Mouse (Mus musculus): ENCODE data around the gene Tldc2. TPM values are rescaled to one million over a fixed set of nuclear protein-coding genes. Genes with fewer than 3 reads are reported as not detected.

The Tldc2 gene
- polyA plus RNA-seq (2017; shearing (Covaris generic)): not detected

DNA sequence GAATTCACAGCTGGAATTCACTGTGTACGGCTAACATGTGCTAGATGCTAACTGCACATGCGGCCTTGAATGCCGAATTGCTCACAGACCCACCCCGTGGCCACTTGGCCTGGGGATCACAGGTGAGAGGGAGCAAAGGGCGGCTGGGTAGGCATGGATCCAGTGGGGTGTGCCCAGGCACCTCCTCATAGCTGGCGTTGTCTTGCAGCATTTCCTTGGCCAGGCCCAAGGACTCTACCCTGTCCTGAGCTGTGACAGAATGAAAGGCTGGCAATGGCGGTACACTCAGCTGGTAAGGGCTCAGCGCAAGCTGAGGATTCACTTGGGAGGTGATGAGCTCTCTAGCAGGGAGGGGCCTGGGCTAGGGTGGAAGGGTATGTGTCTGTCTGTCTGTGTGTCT lies at the start of gene Tldc2:
Gene Tldc2 (plus strand): TSS at position 260 of the 400 bp plus-strand sequence.

DNA sequence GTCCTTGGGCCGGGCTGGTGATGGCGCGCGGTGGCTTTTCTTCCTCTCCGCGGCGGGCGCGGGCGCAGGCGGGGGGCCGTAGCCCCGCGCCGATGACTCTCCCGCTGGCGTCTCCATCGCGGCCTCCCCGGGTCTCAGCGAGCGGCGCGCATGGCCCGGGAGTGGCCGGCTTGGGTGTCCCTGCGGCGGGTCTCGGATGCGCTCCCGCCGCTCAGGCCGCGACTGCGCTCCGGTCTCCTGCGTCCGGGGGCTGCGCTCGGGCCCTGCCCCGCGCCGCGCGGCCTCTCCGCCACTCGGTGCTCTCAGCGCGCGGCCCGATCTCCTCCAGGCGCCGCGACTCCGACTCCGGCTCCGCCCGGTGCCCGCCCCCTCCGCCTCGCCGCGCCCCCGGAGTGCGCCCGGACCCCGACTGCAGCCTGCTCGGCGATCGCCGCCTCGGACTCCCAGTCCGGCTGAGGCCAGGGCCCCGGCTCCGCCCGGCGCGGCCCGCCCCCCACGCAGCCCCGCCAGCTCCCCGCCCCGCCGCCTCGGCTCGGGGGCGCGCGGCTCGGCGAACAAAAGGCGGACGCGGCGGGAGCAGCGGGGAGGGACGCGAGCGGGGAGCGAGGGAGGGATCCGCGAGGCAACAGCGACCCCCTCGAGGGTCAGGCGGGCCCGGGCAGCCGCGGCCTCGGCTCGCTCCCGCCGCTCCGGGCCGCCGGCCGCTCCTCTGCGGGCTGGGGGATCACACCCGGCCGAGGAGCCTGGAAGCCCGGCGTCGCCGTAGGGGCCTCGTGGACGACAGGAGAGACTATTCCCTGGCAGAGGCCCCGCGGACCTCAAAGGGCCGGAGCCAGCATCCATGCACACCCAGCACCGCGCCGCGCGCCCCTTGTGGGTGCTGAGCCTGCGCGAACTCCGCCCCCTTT lies 7.8 kb upstream of the Tldc2 start, which contains the start of gene Soga1:
Gene Soga1 (minus strand): TSS at position 462 of the 908 bp plus-strand sequence.

DNA sequence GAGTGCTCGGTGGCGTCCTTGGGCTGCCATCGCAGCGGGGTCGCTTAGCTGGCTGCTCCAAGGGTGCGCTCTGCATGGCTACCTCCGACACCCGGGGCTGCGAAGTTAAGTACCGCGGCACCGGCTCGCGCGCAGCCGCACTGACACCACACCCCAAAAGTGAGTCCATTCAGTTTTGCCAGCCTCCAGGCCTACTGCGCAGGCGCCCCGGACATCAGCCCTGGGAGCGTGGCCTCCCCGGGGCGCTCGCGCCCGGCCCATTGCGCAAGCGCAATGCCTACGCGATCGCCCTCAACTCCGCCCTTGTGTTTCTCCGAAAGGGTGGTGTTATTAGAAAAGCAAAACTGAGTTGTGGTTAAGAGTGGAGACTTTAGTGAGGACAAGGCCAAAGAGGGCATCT lies 48.2 kb downstream of the Tldc2 start, which contains the start of gene Samhd1:
Gene Samhd1 (minus strand): TSS at position 252 of the 400 bp plus-strand sequence.

Other genes starting within 250 kb of the Tldc2 start
- 21.1 TPM for gene Tgif2, start 247.0 kb upstream of the Tldc2 start, polyA plus RNA-seq (2017; shearing (Covaris generic))
- gene 4930518I15Rik, start 229.1 kb upstream of the Tldc2 start, polyA plus RNA-seq (2017; shearing (Covaris generic)): 8.3 TPM
- 10.0 TPM for gene Rab5if, start 223.9 kb upstream of the Tldc2 start, polyA plus RNA-seq (2017; shearing (Covaris generic))
- 84.9 TPM for gene Sla2, start 199.9 kb upstream of the Tldc2 start, polyA plus RNA-seq (2017; shearing (Covaris generic))
- gene Ndrg3, start 95.0 kb upstream of the Tldc2 start, polyA plus RNA-seq (2017; shearing (Covaris generic)): 157 TPM
- 18.6 TPM for gene Dsn1, start 79.9 kb upstream of the Tldc2 start, polyA plus RNA-seq (2017; shearing (Covaris generic))
- not detected for gene Soga1, start 7.8 kb upstream of the Tldc2 start, polyA plus RNA-seq (2017; shearing (Covaris generic))
- 849 TPM for gene Samhd1, start 48.2 kb downstream of the Tldc2 start, polyA plus RNA-seq (2017; shearing (Covaris generic))
- 39.1 TPM for gene Rbl1, start 117.5 kb downstream of the Tldc2 start, polyA plus RNA-seq (2017; shearing (Covaris generic))
- gene Rpn2, start 192.0 kb downstream of the Tldc2 start, polyA plus RNA-seq (2017; shearing (Covaris generic)): 234 TPM
- gene Mroh8, start 192.5 kb downstream of the Tldc2 start, polyA plus RNA-seq (2017; shearing (Covaris generic)): 0.07 TPM